In genomic region chr2:104398651-104399290, GRCm38 (mm10) we compare ENCODE assay signal across 30 mouse cellular contexts. TPM values are rescaled to one million over a fixed set of nuclear protein-coding genes. Genes with fewer than 3 reads are reported as not detected.
"Had no signal": no experiment of that assay in that cellular context is flagged by ENCODE, and none has a peak within 500 bp of the region (broad histone marks: within the 10 kb centered on the region; RNA-seq: fewer than 3 reads in every experiment).

No protein-coding gene starts in this region.

- ATAC-seq: hindbrain, postnatal 0 days; intestine, embryonic 16.5 days; liver, postnatal 0 days had no signal

- H3K4me1 ChIP-seq: heart, embryonic 13.5 days; heart, embryonic 15.5 days; hindbrain, embryonic 15.5 days; kidney, embryonic 15.5 days; limb, embryonic 10.5 days; limb, embryonic 12.5 days; liver, embryonic 13.5 days; liver, embryonic 15.5 days had no signal

- H3K36me3 ChIP-seq: heart, embryonic 13.5 days; heart, embryonic 15.5 days; hindbrain, embryonic 13.5 days; hindbrain, embryonic 15.5 days; kidney, embryonic 15.5 days; limb, embryonic 10.5 days; limb, embryonic 12.5 days; liver, embryonic 13.5 days; liver, embryonic 15.5 days had no signal

- H3K27me3 ChIP-seq: heart, embryonic 13.5 days; heart, embryonic 15.5 days; hindbrain, embryonic 13.5 days; hindbrain, embryonic 15.5 days; kidney, embryonic 15.5 days; limb, embryonic 12.5 days; liver, embryonic 13.5 days; liver, embryonic 15.5 days had no signal

- DNase-seq: gastrocnemius, postnatal 14 days; gastrocnemius, postnatal 36 days; heart, adult 11 months; heart, adult 2 months; heart, postnatal 14 days; heart, postnatal 36 days; kidney, adult 11 months; kidney, adult 2 months; kidney, adult 9 months; kidney, postnatal 14 days; kidney, postnatal 36 days; liver; liver, embryonic 13.5 days; liver, postnatal 0 days had no signal

- H3K27ac ChIP-seq: heart, adult 2 months; heart, embryonic 13.5 days; heart, embryonic 15.5 days; hindbrain, embryonic 13.5 days; hindbrain, embryonic 15.5 days; hindbrain, postnatal 0 days; kidney, embryonic 15.5 days; kidney, postnatal 0 days; left cerebral cortex, adult 2 months; limb, embryonic 10.5 days; limb, embryonic 12.5 days; liver, embryonic 13.5 days; liver, embryonic 15.5 days had no signal

- H3K9ac ChIP-seq: heart, embryonic 13.5 days; heart, embryonic 15.5 days; hindbrain, embryonic 13.5 days; hindbrain, embryonic 15.5 days; kidney, embryonic 15.5 days; limb, embryonic 12.5 days; liver, embryonic 13.5 days; liver, embryonic 15.5 days; liver, postnatal 0 days had no signal

- H3K9me3 ChIP-seq: hindbrain, embryonic 13.5 days; hindbrain, embryonic 15.5 days; kidney, embryonic 15.5 days; limb, embryonic 10.5 days; limb, embryonic 12.5 days; liver, embryonic 13.5 days; liver, embryonic 15.5 days had no signal

- H3K4me3 ChIP-seq: heart, adult 2 months; heart, embryonic 13.5 days; heart, embryonic 15.5 days; hindbrain, embryonic 13.5 days; hindbrain, embryonic 15.5 days; kidney, embryonic 15.5 days; left cerebral cortex, adult 2 months; limb, embryonic 10.5 days; limb, embryonic 12.5 days; liver, embryonic 13.5 days; liver, embryonic 15.5 days had no signal

- H3K4me2 ChIP-seq: heart, embryonic 11.5 days; heart, embryonic 13.5 days; heart, embryonic 15.5 days; hindbrain, embryonic 13.5 days; hindbrain, embryonic 15.5 days; kidney, embryonic 15.5 days; limb, embryonic 12.5 days; liver, embryonic 11.5 days; liver, embryonic 13.5 days; liver, embryonic 15.5 days had no signal

RNA-seq across cellular contexts. Expression of gene D430041D05Rik, which starts 12.0 kb away (rescaled TPM):
- total RNA-seq: hematopoietic stem cell, adult 5-6 weeks had no signal
- polyA plus RNA-seq: large intestine, adult 2 months; liver, embryonic 15.5 days had no signal
